Mouse (Mus musculus) lung, postnatal 4 days (tissue): ENCODE measurements at regions not wholly inside any gene's neighbourhood (a gene's known extent, or its start where the extent isn't known, plus 50 kb on each side); places are given as distances from the start of the nearest gene placed in this dataset.

Source experiments
- DNase-seq, 2 experiments: peaks; one replicate each; pipeline ENCODE4 v3.0.0; 2021

GRCm38 (mm10) chr7:137888731-137889130 is 451.3 kb downstream of the Glrx3 start:
- DNase-seq, result no peak

- no peak for DNase-seq
These were observed 469.1 kb downstream of the Glrx3 start for GRCm38 (mm10) chr7:137906424-137907060.

GRCm38 (mm10) chr7:137909456-137909855 is 472.0 kb downstream of the Glrx3 start:
- no peak for DNase-seq

- no peak for DNase-seq
These were observed 476.2 kb downstream of the Glrx3 start for GRCm38 (mm10) chr7:137913551-137914105.

- no peak for DNase-seq
These were observed 477.1 kb downstream of the Glrx3 start for GRCm38 (mm10) chr7:137914506-137914905.

GRCm38 (mm10) chr7:137916351-137916750 is 478.9 kb downstream of the Glrx3 start:
- no peak for DNase-seq

GRCm38 (mm10) chr7:137924464-137925167 is 472.9 kb downstream of the Tcerg1l start:
- DNase-seq, result peak; percentile 21 to 22

GRCm38 (mm10) chr7:137925656-137926055 is 471.9 kb downstream of the Tcerg1l start:
- no peak for DNase-seq

- DNase-seq, result no peak
These were observed 470.2 kb downstream of the Tcerg1l start for GRCm38 (mm10) chr7:137927371-137927770.

- no peak for DNase-seq
These were observed 467.3 kb downstream of the Tcerg1l start for GRCm38 (mm10) chr7:137930200-137930599.

- DNase-seq, result no peak
These were observed 461.6 kb downstream of the Tcerg1l start for GRCm38 (mm10) chr7:137935896-137936295.

- DNase-seq, result peak; percentile 4 to 60
These were observed 458.4 kb downstream of the Tcerg1l start for GRCm38 (mm10) chr7:137939116-137939515.

- no peak for DNase-seq
These were observed 457.4 kb downstream of the Tcerg1l start for GRCm38 (mm10) chr7:137940084-137940483.

GRCm38 (mm10) chr7:137944991-137945390 is 452.5 kb downstream of the Tcerg1l start:
- no peak for DNase-seq

GRCm38 (mm10) chr7:137947424-137947823 is 450.1 kb downstream of the Tcerg1l start:
- no peak for DNase-seq

- DNase-seq, result no peak
These were observed 440.2 kb downstream of the Tcerg1l start for GRCm38 (mm10) chr7:137957354-137957753.

- no peak for DNase-seq
These were observed 439.7 kb downstream of the Tcerg1l start for GRCm38 (mm10) chr7:137957848-137958247.

GRCm38 (mm10) chr7:137963470-137964095 is 433.9 kb downstream of the Tcerg1l start:
- no peak for DNase-seq

GRCm38 (mm10) chr7:137974705-137975104 is 422.8 kb downstream of the Tcerg1l start:
- no peak for DNase-seq

- no peak for DNase-seq
These were observed 420.0 kb downstream of the Tcerg1l start for GRCm38 (mm10) chr7:137977527-137977926.

- DNase-seq, result no peak
These were observed 418.2 kb downstream of the Tcerg1l start for GRCm38 (mm10) chr7:137979361-137979760.

GRCm38 (mm10) chr7:138005806-138006205 is 391.7 kb downstream of the Tcerg1l start:
- no peak for DNase-seq

GRCm38 (mm10) chr7:138006971-138007370 is 390.6 kb downstream of the Tcerg1l start:
- no peak for DNase-seq

- DNase-seq, result no peak
These were observed 388.9 kb downstream of the Tcerg1l start for GRCm38 (mm10) chr7:138008601-138009000.
